Mouse (Mus musculus): ENCODE measurements around the gene Thtpa. TPM values are rescaled to one million over a fixed set of nuclear protein-coding genes. Genes with fewer than 3 reads are reported as not detected.

The Thtpa gene
- total and polyA plus RNA-seq, 3 experiments: 9.0 to 13.2 TPM; not detected in 1

DNA sequence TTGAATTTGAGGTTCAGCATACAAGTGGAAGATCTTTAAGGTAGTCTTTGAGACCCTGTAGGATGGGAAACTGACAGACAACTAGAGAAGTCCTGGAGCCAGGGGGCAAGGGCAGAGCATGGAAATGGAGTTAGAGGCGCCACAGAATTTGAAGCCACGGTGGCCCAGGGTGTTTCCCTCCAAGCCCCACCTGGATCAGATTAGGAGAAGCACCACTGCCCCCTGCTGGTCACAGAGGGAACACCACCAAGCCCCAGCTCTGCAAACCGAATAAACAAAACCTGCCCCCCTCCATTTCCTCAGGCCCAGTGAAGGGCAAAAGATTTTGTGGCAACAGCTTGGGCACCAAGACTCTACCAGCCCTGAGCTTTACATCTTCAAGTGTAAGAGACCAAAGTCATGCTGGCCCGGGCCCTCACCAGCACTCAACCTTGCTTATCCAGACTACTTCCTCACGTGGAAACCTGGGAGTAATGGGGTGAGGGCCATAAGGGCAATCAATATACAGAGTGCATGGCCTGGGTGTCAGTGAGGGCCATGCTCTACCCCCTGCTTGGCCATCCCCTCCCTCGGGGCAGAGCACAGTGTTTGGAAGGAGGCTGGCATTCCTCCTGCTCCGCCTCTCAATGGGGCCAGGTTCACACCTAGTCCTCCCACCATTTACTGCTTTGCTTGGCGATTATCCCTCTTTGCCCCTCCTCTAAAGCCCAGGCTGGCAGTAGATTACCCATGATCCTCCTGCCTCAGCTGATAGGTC is 15.2 kb upstream of the Thtpa start (continued):
- peak; percentile 76 for TF ChIP-seq SMC3 (IDR thresholded peaks at IDR 0.05; ENCODE audit: low read depth, low read length)
- TF ChIP-seq NELFE (IDR thresholded peaks at IDR 0.05; ENCODE audit: low read depth, low read length): no peak
- TF ChIP-seq TAL1 (IDR thresholded peaks at IDR 0.05; ENCODE audit: low read length): no peak
- no peak for TF ChIP-seq HCFC1 (IDR thresholded peaks at IDR 0.05; ENCODE audit: low read depth, low read length)
- TF ChIP-seq MXI1 (IDR thresholded peaks at IDR 0.05; ENCODE audit: low read depth, low read length): no peak
- TF ChIP-seq POLR2A (IDR thresholded peaks at IDR 0.05; ENCODE audit: control insufficient read depth in 1 of 2, insufficient read depth in 1 of 2, low read depth in 1 of 2, low read length in 2 of 2, poor library complexity in 1 of 2): no peak
- TF ChIP-seq RAD21 (IDR thresholded peaks at IDR 0.05; ENCODE audit: low read depth, low read length): peak; percentile 62
- TF ChIP-seq CHD2 (IDR thresholded peaks at IDR 0.05; ENCODE audit: low read length): no peak

DNA sequence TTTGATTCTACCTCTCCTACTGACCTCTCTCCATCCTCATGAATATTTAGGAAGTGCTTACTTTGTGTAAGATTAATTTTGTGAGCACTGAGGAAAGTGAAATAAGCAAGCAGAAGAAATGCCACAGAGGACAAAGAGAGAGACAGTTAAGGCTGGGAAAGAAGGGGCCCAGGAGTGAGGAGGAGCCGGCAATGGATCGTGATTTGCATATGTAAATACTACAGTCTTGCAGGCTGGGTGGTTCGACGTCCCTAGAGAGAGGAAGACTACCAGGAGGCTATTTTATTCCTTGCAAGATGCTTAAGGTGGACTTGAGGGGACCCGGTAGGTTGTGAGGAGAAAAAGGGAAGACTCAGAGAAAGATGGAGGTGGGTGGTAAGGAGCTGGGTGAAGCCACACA is 13.5 kb upstream of the Thtpa start:
- no peaks in the 10 kb centered on the region for H3K27me3 ChIP-seq (ENCODE audit: control insufficient read depth in 1 of 2, insufficient read depth in 2 of 2, low read length in 2 of 2)
- no peak for DNase-seq (ENCODE audit: low read depth, low spot score)
- no peak overlapping the region for H3K4me3 ChIP-seq (ENCODE audit: control insufficient read depth in 1 of 2, insufficient read depth in 1 of 2, low read depth in 2 of 2, low read length in 2 of 2)
- H3K27ac ChIP-seq (ENCODE audit: control insufficient read depth, low read depth, low read length): no peak overlapping the region
- H3K79me2 ChIP-seq (ENCODE audit: control insufficient read depth, insufficient read depth, low read length, poor library complexity): no peaks in the 10 kb centered on the region
- H3K9me3 ChIP-seq (replicated peaks; ENCODE audit: insufficient read depth, low read length): no peaks in the 10 kb centered on the region
- H3K9ac ChIP-seq (ENCODE audit: control insufficient read depth, low read depth, low read length, poor library complexity, severe bottlenecking): no peak overlapping the region
- no peaks in the 10 kb centered on the region for H3K36me3 ChIP-seq (ENCODE audit: control insufficient read depth in 1 of 2, insufficient read depth in 2 of 2, low read length in 2 of 2)
- peaks cover 0 to 12% of the 10 kb centered on the region in 2 experiments; a peak in 2 of 4 replicates for H3K4me1 ChIP-seq (ENCODE audit: control insufficient read depth in 1 of 2, insufficient read depth in 2 of 2, low read length in 2 of 2)
- TF ChIP-seq USF2 (IDR thresholded peaks at IDR 0.05; ENCODE audit: borderline replicate concordance in 1 of 2, insufficient read depth in 1 of 2, low read depth in 1 of 2, low read length in 2 of 2) (no peak), NELFE (IDR thresholded peaks at IDR 0.05; ENCODE audit: low read depth, low read length) (no peak), MXI1 (IDR thresholded peaks at IDR 0.05; ENCODE audit: low read depth, low read length) (no peak), CTCF (IDR thresholded peaks at IDR 0.05 in 2 of 3, conservative IDR thresholded peaks at IDR 0.05 in 1 of 3; ENCODE audit: control insufficient read depth in 1 of 3, insufficient read depth in 1 of 3, low read depth in 2 of 3, low read length in 3 of 3, poor library complexity in 1 of 3, severe bottlenecking in 1 of 3) (no peak), CHD2 (IDR thresholded peaks at IDR 0.05; ENCODE audit: low read length) (no peak), ELF1 (IDR thresholded peaks at IDR 0.05; ENCODE audit: low read depth, low read length) (no peak), KAT2A (conservative IDR thresholded peaks at IDR 0.05; ENCODE audit: low read depth, low read length) (no peak), MAFK (IDR thresholded peaks at IDR 0.05; ENCODE audit: borderline replicate concordance, low read depth, low read length) (no peak), ZKSCAN1 (IDR thresholded peaks at IDR 0.05; ENCODE audit: low read depth, low read length) (no peak), GABPA (IDR thresholded peaks at IDR 0.05; ENCODE audit: low read depth, low read length) (no peak), MEF2A (IDR thresholded peaks at IDR 0.05; ENCODE audit: extremely low read depth, insufficient replicate concordance, low read depth, low read length, poor library complexity, severe bottlenecking) (no peak), UBTF (IDR thresholded peaks at IDR 0.05; ENCODE audit: borderline replicate concordance, insufficient read depth, low read depth, low read length) (no peak), SIN3A (IDR thresholded peaks at IDR 0.05; ENCODE audit: low read length) (no peak), RCOR1 (IDR thresholded peaks at IDR 0.05; ENCODE audit: low read depth, low read length) (no peak), USF1 (IDR thresholded peaks at IDR 0.05; ENCODE audit: low read depth, low read length) (no peak), GATA1 (IDR thresholded peaks at IDR 0.05; ENCODE audit: low read depth, low read length) (no peak), SMC3 (IDR thresholded peaks at IDR 0.05; ENCODE audit: low read depth, low read length) (no peak), MAZ (IDR thresholded peaks at IDR 0.05; ENCODE audit: low read depth, low read length) (no peak)

Measured in MEL (cell line).